ENCODE assay signal across 15 mouse cellular contexts in genomic region chr10:27322410-27322990, GRCm38 (mm10).
DNase-seq lines count a peak whose midpoint lies in the region; ATAC-seq lines count a peak whose summit lies in the region.
"Had no signal": no experiment of that assay in that cellular context is flagged by ENCODE, and none has a peak within 500 bp of the region (broad histone marks: within the 10 kb centered on the region; RNA-seq: fewer than 3 reads in every experiment).

No protein-coding gene starts in this region.

- no peak overlapping the region for H3K4me3 ChIP-seq in forebrain, embryonic 13.5 days
- no peak overlapping the region for H3K4me3 ChIP-seq in forebrain, embryonic 10.5 days
- no peak overlapping the region for H3K4me3 ChIP-seq in hindbrain, embryonic 15.5 days
- H3K4me3 ChIP-seq in hindbrain, embryonic 11.5 days (ENCODE audit: low read depth, low read length): no peak overlapping the region
- H3K4me3 ChIP-seq in intestine, embryonic 15.5 days (replicated peaks): no peak overlapping the region
- H3K4me3 ChIP-seq: limb, embryonic 15.5 days had no signal

- H3K4me1 ChIP-seq in forebrain, embryonic 13.5 days: no peaks in the 10 kb centered on the region
- no peaks in the 10 kb centered on the region for H3K4me1 ChIP-seq in forebrain, embryonic 10.5 days
- no peaks in the 10 kb centered on the region for H3K4me1 ChIP-seq in hindbrain, embryonic 15.5 days (replicated peaks)
- H3K4me1 ChIP-seq in hindbrain, embryonic 11.5 days (replicated peaks; ENCODE audit: control insufficient read depth, insufficient read depth, low read length): no peaks in the 10 kb centered on the region
- H3K4me1 ChIP-seq in intestine, embryonic 15.5 days (replicated peaks): no peaks in the 10 kb centered on the region
- H3K4me1 ChIP-seq: limb, embryonic 15.5 days had no signal

- H3K4me2 ChIP-seq in forebrain, embryonic 13.5 days: no peak overlapping the region
- no peak overlapping the region for H3K4me2 ChIP-seq in hindbrain, embryonic 15.5 days
- H3K4me2 ChIP-seq in hindbrain, embryonic 11.5 days (replicated peaks; ENCODE audit: low read depth, low read length): no peak overlapping the region
- H3K4me2 ChIP-seq in intestine, embryonic 15.5 days (replicated peaks): no peak overlapping the region
- H3K4me2 ChIP-seq: limb, embryonic 15.5 days; lung, embryonic 14.5 days had no signal

- H3K27ac ChIP-seq in forebrain, embryonic 13.5 days: no peak overlapping the region
- no peak overlapping the region for H3K27ac ChIP-seq in forebrain, embryonic 10.5 days
- no peak overlapping the region for H3K27ac ChIP-seq in hindbrain, embryonic 15.5 days (replicated peaks)
- H3K27ac ChIP-seq in hindbrain, embryonic 11.5 days (ENCODE audit: low read depth, low read length): no peak overlapping the region
- H3K27ac ChIP-seq in intestine, embryonic 15.5 days: no peak overlapping the region
- H3K27ac ChIP-seq: limb, embryonic 15.5 days had no signal

- H3K9ac ChIP-seq in forebrain, embryonic 13.5 days: no peak overlapping the region
- H3K9ac ChIP-seq in hindbrain, embryonic 15.5 days: no peak overlapping the region
- no peak overlapping the region for H3K9ac ChIP-seq in hindbrain, embryonic 11.5 days (ENCODE audit: low read depth, low read length)
- no peak overlapping the region for H3K9ac ChIP-seq in intestine, embryonic 15.5 days
- H3K9ac ChIP-seq: limb, embryonic 15.5 days; lung, embryonic 14.5 days had no signal

- ATAC-seq in forebrain, embryonic 13.5 days: peak; percentile 50; the same call in 1 of the 2 replicates
- peak; percentile 30; the same call in 1 of the 2 replicates for ATAC-seq in hindbrain, embryonic 15.5 days (ENCODE audit: low FRiP score, low read depth)
- ATAC-seq in hindbrain, embryonic 11.5 days (ENCODE audit: low FRiP score): no peak
- no peak for ATAC-seq in intestine, embryonic 15.5 days

- 61% methylated on average over 4 of the region's 4 CpGs for WGBS in forebrain, embryonic 13.5 days
- 83% methylated on average over 4 of the region's 4 CpGs for WGBS in forebrain, embryonic 10.5 days
- 30% methylated on average over 4 of the region's 4 CpGs for WGBS in hindbrain, embryonic 15.5 days
- WGBS in hindbrain, embryonic 11.5 days: 64% methylated on average over 4 of the region's 4 CpGs
- 80% methylated on average over 4 of the region's 4 CpGs for WGBS in intestine, embryonic 15.5 days

- H3K9me3 ChIP-seq in forebrain, embryonic 13.5 days (replicated peaks): no peaks in the 10 kb centered on the region
- no peaks in the 10 kb centered on the region for H3K9me3 ChIP-seq in forebrain, embryonic 10.5 days
- no peaks in the 10 kb centered on the region for H3K9me3 ChIP-seq in hindbrain, embryonic 15.5 days
- no peaks in the 10 kb centered on the region for H3K9me3 ChIP-seq in hindbrain, embryonic 11.5 days (ENCODE audit: control insufficient read depth, low read length)
- no peaks in the 10 kb centered on the region for H3K9me3 ChIP-seq in intestine, embryonic 15.5 days
- H3K9me3 ChIP-seq: G1E; limb, embryonic 15.5 days had no signal

- H3K27me3 ChIP-seq in forebrain, embryonic 13.5 days: no peaks in the 10 kb centered on the region
- H3K27me3 ChIP-seq in forebrain, embryonic 10.5 days (ENCODE audit: poor library complexity, severe bottlenecking): no peaks in the 10 kb centered on the region
- no peaks in the 10 kb centered on the region for H3K27me3 ChIP-seq in hindbrain, embryonic 15.5 days
- H3K27me3 ChIP-seq in hindbrain, embryonic 11.5 days (ENCODE audit: control insufficient read depth, insufficient read depth, low read length): no peaks in the 10 kb centered on the region
- no peaks in the 10 kb centered on the region for H3K27me3 ChIP-seq in intestine, embryonic 15.5 days (replicated peaks)
- H3K27me3 ChIP-seq: limb, embryonic 15.5 days had no signal

- no peaks in the 10 kb centered on the region for H3K36me3 ChIP-seq in forebrain, embryonic 13.5 days (ENCODE audit: poor library complexity, severe bottlenecking)
- no peaks in the 10 kb centered on the region for H3K36me3 ChIP-seq in forebrain, embryonic 10.5 days (replicated peaks)
- no peaks in the 10 kb centered on the region for H3K36me3 ChIP-seq in hindbrain, embryonic 15.5 days
- no peaks in the 10 kb centered on the region for H3K36me3 ChIP-seq in hindbrain, embryonic 11.5 days (ENCODE audit: control insufficient read depth, insufficient read depth, low read length)
- no peaks in the 10 kb centered on the region for H3K36me3 ChIP-seq in intestine, embryonic 15.5 days
- H3K36me3 ChIP-seq: G1E; limb, embryonic 15.5 days had no signal

- DNase-seq in forebrain, embryonic 10.5 days (ENCODE audit: extremely low spot score, low spot score): no peak
- DNase-seq in hindbrain, embryonic 11.5 days (ENCODE audit: low spot score): no peak
- DNase-seq in brain, adult 2 months (ENCODE audit: low read depth, low spot score): peak; percentile 74
- DNase-seq in left cerebral cortex, adult 9 months (ENCODE audit: low spot score in 2 of 2): peak; percentile 8 to 11
- no peak for DNase-seq in embryo, embryonic 11 days
- DNase-seq: gastrocnemius, postnatal 36 days; heart, postnatal 14 days; kidney, adult 2 months; lung, embryonic 14.5 days; spleen, adult 18-20 months had no signal

Comparison
In these comparisons a context has a peak if more than half of its experiments do, and no peak if none do; other contexts are left out.
1. ATAC-seq: peak in forebrain, embryonic 13.5 days (single experiment) and hindbrain, embryonic 15.5 days (single experiment); none in hindbrain, embryonic 11.5 days (single experiment) and intestine, embryonic 15.5 days (single experiment).
2. DNase-seq: peak in brain, adult 2 months (single experiment) and left cerebral cortex, adult 9 months (2 of 2); none in forebrain, embryonic 10.5 days (single experiment), hindbrain, embryonic 11.5 days (single experiment) and embryo, embryonic 11 days (single experiment).